Mouse (Mus musculus) brain, adult 2 months (tissue): ENCODE results near the gene Mef2a.
A peak's percentile ranks its signal among the peaks of the same experiment; 100 is the strongest.

Experiments
- DNase-seq: peaks from one replicate; pipeline ENCODE4 v3.0.0; 2011; ENCODE audit warnings: low read depth, low spot score

The Mef2a gene

DNA sequence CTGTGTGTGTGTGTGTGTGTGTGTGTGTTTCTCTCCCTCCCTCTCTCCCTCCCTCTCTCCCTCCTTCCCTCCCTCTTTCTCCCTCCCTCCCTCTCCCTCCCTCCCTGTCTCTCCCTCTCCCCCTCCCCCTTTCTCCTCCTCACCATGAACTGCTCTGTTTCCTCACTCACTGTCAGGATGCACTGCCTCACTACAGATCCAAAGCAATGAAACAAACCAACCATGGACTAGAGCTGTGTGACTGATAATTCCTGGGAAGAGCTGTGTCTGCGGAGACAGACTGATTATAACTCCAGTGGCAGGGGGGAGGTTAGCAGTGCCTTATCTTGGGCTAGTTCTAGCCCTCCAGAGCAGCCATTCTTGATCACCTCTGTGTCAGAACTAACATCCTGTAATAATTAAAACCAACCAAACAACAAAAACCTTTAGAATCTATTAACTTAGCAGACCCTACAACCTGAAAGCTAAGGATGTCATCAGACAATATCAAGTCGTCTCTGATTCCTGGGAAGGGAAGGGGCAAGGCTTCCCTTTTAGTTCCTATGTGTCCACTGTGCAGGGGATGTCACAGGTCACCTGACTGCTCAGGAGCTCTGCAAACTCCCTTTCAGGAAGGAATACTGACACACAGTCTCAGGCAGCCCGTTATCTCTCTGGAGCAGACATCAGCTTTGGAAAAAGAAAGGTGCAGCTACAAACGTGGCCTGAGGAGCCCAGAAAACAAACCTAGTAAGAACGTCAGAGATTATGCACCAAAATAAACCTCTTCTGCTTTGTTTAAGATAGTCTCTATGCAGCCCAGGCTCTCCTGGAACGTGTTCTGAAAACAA, 162.4 kb downstream of the Mef2a start:
- DNase-seq: no peak

DNA sequence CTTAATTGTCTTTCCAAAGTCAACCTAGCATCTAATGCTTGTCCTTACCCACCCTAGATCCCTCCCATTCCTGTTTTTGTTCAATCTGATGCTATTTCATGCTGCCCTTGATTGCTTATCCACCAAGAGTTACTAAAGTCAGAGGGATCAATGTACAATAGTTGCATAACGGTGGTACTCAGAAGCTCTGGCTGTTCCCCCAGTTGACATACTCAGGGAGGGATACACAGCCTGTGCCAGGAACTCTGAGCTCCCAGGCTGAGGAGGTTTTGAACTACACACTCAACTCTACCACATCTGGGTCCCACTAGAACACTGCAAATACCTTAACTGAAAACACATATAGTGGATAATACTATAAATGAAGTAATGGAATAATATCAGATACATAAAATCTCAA, 164.3 kb downstream of the Mef2a start:
- DNase-seq: no peak

DNA sequence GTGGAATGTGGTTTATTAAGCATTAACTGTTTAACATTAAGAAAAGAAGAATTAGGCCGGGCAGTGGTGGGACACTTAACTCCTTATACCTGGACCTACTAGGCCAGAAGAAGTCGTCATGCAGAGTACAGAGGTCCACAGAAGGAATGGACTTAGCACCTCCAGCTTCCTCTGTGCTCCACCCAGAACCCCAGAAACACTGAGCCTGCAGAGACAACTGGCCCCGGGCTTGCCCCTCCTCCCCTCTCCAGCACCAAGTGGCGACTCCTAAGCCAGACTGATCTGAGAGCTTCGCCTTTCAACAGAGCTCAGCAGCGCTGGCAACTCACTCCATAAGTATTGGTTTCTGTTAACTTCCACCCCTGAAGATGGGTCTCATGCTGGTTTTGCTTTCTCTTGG, 165.0 kb downstream of the Mef2a start:
- DNase-seq: no peak

DNA sequence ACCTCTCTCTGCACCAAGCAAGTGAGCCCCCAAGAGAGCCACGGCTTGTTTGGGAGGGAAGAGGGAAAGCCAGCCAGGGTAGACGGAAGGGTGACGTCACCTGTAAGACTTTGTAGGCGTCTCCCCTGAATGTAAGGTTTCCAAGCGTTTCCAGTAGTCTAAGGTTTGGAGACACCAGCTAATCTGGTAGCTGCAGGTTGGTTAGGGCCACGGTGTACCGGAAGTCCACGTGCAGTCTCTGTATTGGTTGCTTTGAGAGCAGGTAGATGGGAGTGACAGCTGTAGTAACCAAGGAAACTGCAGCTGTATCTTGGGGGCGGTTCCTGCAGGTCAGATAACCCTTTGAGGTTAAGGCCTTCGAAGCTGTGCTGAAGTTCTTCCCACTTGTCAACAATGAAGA, 166.2 kb downstream of the Mef2a start:
- DNase-seq: no peak

DNA sequence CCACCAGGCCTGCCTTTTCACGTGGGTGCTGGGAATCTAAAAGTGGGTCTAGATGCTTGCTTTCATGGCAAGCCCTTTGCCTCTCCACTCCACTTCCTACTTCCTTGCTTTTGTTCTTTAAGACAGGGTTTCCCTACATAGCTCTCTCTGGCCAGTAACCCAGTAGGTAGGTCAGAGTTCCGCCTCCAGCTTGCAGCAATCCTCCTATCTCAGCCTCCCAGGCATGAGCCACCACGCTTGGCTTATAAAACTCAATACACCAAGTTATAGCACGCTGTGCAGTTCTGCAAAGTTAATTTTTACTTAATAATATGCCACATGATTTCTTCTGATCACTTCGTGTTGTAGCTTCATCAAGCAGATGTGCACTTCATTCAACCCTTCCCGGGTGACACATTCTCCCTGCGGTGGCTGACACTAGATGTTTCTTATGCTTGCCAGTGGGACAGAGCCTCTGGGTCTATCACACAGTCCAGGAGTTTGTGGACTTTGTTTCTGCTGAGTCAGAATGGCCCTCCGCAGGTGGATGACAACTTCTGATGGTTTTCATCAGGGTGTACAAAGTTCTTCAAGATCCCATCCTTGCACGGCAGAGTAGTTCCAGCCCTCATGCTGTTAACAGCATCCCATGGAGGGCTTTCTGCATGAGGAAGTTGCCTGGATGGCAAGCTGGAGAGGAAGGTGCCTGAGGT, 166.8 kb downstream of the Mef2a start:
- no peak for DNase-seq

DNA sequence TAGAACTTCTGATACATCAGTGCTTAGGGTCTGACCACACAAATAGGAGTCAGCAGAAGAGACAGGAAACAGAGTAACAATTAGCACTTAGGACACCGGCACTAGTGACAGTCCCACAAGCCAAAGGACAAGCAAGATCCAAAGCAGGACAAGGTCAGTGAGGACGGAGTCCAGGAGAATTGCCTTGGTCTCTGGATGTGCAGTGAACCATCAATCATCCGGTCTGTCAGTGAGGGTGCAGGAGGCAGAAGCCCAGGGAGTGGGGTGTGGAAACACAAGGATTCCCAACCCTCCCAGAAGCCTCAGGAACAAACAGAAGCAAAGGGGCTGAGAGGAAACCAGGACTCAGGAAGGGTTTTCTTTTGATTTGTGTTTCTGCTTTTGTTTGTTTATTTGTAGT, 169.0 kb downstream of the Mef2a start:
- no peak for DNase-seq

DNA sequence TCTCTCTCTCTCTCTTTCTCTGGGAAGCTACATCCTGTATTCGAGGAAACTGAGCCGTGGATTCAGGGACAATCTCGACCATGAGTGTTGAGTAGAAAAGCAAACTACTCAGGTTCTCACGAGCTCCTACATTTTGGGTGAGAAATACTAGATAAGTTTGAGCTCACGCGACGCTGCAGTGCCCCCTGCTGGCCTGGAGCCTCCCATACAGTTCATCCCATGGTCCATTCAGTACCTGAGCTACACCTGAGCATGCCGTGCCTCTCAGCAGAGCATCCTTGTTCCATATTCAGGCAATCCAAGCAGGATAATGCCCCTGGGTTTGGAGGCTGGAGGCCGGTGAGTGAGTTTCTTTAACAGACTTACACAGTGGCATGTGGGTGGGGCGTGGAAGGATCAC, 173.2 kb downstream of the Mef2a start:
- DNase-seq: peak; percentile 81

DNA sequence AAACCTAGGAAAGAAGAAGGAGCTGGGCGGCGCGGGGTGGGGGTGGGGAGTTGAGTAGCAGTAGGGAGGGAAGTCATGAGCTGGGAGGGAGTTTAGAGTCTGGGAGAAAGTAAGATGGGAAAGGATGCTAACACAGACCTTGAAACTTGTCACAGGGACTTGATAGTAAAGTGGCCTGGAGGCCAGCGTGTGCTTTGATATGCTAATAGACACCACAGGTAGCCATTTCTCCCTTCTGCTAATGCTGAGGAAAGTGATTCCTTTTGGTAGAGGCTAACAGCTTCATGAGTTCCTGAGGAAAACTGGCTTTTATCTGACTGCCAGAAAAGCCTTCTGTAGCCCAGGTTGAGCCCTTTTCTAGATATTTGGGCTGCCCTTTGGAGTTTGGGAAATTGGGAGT, 188.9 kb downstream of the Mef2a start:
- DNase-seq: no peak
